Mouse (Mus musculus) induced T-regulatory cell, adult 2 months (primary cell): ENCODE data around the gene Tgif1.

Source experiments
- DNase-seq: peaks from one replicate; pipeline ENCODE4 v3.0.0-alpha.2; 2012; ENCODE audit warnings: low read depth

Tgif1 gene

DNA sequence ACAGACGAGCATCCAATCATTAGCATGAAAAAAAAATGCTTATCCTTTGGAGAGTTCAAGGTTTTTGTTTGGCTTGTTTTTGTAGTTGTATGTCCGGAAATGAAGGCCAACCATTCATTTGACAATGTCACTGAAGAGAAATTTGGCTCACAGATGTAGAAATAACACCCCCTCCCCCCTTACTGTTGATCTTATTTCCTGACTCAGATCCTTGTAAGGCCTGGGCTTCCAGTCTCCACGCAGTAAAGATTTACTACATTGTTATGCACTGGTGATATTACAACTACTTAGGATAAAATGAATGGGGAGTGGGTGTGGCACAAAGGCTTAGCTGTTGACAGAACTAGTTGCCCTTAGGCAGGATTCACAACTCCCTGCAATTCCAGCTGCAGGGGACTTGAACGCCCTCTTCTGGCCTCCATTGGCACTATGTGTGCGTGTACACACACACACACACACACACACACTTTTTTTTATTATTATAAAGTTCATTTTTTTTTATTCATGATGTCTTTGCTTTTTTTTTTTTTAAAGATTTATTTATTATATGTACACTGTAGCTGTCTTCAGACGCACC is 13.3 kb upstream of the Tgif1 start:
- no peak for DNase-seq

GRCm38 (mm10) chr17:70866029-70866428 is 12.7 kb upstream of the Tgif1 start:
- no peak for DNase-seq

GRCm38 (mm10) chr17:70865060-70865604 is 11.8 kb upstream of the Tgif1 start:
- DNase-seq: no peak

- DNase-seq: no peak
Measured at GRCm38 (mm10) chr17:70864645-70865044, 11.3 kb upstream of the Tgif1 start.

GRCm38 (mm10) chr17:70864117-70864516 is 10.8 kb upstream of the Tgif1 start:
- no peak for DNase-seq

- DNase-seq: no peak
Measured at GRCm38 (mm10) chr17:70858814-70859213, 5.5 kb upstream of the Tgif1 start.

DNA sequence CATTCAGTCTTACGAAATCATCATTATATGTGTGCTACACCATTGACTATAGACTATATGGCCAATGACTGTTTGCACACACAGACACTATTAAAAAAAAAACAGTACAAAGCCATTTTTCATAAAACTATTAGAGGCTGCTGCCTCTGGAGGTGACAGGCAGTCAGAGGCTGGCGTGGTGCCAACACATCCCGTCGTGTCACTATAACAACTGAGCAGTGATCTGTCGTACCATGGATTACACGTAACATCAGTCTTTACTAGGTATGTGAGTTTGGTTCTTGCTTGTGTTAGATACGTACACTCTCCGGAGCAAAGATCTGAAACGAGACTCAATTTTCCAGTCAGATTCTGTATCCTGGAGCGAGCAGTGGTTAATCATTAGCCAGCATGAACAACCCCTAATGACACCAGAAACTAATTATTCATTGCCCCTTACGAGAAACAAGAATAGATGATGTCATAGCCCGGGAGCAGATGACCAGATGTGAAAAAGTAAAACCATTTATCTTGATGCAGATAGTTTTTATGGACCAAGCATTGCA is 3.6 kb upstream of the Tgif1 start:
- no peak for DNase-seq

DNA sequence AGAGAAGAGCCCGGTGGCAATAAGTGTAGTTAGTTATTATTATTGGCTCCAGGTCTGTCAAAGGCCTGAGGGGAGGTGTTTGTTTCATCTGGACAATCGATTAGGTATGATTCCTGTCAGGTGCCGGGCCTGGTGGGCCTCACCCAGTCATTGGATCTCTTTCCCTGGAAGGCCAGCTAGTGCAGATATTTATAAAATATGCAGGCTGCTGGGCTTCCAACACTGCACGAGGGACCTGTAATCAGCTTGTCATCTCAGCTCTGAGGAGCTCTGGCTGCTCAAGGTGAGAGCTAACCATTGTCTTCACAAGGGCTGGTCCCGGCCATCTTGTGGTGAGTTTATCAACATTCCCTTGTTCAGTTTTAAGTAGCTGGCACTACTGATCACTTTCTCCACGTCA is 675 bp upstream of the Tgif1 start:
- DNase-seq: peak; percentile 54

DNA sequence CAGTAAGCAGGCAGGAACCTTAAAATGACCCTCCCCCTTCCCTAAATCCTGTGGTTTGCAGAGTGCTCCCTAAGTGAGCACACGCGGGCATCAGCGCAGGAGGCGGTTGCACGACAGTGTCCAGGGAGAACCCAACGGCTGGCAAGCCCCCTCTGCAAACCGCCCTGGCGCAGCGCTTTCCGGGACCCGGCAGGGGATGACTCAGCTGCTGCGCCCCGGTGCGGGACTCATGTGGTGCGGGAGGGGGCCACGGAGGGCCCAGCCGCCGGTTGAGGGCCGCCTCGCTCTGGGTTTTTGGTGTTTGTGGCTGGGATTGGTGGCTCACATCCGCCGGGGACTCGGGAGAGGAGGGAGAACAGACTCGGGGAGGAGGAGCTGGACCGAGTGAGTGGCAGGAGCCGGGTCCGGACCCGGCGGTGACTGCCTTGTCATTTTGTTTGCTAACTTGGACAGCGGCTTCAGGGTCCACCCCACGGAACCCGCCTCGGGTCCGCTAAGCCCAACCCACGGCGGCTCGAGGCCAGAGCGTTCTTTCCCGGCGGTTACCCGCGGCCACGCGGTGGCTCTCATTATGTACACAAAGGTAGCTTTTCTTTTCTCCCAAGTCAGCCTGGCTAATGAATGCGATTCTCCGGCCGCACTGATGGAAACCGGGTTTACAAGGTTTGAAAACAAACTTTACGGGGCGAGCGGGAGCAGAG is 510 bp downstream of the Tgif1 start:
- DNase-seq: no peak

DNA sequence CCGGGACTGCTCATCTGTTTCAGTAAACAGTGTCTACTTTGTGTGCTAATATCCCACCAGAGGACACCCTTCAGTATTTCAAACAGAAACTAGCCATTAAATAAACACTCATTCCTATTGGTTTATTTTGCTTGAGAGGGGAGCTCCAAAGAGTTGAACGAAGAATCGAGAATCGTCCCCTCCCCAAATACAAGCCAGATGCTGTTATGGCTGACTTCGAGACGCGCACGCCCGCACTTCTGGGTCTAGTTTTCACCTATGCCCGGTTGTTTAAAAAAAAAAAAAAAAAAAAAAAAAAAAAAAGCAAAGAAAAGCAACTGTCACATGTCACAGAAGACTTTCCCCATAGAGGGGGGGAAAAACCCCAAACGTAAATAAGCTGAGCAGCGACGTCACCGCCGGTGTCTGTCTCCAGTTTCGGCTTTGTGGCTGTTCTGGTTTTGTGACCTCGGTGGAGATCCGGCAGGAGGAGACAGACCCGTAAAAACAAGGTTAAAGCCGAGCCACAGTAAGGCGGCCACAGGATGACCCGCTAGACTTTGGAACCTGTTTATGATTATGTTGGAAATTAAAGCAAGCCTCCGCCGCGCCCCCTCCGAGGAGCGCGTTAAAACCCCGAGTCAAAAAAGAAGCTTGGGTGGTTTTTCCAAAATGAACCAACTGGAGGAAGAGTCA is 1.2 kb downstream of the Tgif1 start:
- DNase-seq: peak; percentile 98

- peak; percentile 91 for DNase-seq
Measured at GRCm38 (mm10) chr17:70850996-70851991, 2.1 kb downstream of the Tgif1 start.

GRCm38 (mm10) chr17:70850233-70850995 is 2.9 kb downstream of the Tgif1 start:
- DNase-seq: peak; percentile 86

DNA sequence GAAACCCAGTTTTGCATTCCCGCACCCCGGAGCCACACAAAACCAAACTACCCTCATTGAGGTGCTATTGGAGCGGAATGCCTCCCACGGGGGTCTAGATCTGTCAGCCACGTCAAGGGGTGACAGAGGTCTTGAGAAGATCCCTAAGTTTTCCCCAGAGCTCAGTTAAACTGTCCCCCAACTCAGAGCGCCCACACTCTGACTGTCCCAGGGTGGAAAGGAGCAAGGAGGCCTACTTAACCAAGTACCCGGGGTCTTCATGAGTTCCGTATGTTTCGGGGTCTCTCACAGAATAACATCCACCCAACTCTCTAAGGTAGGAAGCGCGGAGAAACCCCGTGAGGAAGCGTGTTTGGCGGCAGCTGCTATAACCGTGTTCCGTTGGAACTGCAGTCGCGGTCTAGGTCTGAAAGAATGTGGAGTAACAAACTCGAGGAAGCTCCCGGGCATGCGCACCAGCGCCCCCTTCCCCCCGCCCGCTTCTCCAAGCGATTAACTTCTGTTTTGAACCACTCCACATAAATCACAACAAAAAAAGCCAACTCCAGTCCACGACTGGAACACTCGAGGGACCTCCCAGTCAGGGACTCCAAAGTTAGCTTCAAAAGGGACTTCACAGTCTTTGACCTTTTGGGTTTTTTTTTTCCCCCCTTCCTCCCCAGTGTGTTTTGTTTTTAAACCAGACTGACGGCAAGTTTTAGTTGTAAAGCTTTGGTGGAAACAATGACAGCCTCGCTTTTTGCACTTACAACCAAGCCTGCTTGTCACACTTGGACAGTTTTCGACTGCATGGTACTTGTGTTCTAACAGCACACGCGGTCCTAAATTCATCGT is 3.7 kb downstream of the Tgif1 start:
- peak; percentile 93 for DNase-seq

DNA sequence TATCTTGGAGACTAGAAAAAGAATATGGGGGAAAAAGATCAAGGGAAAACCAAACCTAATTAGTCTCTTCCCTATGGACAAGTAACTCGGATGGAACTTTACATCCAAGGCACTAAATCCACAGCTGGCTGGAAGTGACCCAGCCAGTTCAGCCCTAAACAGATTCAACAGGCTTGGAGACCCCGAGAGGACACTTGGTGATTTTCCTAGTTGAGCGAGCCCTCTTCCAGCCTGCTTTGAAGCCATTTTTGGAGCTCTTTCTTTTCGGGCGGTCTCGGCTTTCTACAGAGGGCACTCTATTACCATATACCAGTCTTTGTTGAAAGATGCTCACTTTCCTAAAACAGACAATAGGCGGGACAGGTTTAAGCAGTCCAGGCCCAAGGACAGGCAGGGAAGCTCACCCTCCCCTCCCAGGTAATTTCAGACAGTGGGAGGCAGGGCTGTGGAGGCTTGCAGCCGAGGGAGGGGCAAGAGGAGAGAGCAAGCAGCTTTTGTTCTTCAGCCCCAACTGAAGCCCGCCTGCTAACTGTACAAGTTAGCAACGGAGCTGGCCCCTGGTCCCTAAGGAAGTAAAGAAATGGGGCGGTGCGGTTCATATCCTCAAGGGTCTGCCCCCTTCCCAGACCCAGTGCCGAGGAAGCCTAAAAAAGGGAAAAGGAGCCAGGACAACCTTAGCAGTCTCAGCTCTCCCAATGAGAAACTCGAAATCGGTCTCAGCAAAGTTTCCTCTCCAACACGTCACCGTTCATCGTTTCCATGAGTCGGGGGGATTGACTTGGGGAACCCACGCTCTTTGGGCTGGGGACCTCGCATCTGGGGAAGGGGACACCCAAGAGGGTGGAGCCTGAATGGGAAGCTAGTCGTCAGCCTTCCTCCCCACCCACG is 4.6 kb downstream of the Tgif1 start:
- peak; percentile 87 for DNase-seq

DNA sequence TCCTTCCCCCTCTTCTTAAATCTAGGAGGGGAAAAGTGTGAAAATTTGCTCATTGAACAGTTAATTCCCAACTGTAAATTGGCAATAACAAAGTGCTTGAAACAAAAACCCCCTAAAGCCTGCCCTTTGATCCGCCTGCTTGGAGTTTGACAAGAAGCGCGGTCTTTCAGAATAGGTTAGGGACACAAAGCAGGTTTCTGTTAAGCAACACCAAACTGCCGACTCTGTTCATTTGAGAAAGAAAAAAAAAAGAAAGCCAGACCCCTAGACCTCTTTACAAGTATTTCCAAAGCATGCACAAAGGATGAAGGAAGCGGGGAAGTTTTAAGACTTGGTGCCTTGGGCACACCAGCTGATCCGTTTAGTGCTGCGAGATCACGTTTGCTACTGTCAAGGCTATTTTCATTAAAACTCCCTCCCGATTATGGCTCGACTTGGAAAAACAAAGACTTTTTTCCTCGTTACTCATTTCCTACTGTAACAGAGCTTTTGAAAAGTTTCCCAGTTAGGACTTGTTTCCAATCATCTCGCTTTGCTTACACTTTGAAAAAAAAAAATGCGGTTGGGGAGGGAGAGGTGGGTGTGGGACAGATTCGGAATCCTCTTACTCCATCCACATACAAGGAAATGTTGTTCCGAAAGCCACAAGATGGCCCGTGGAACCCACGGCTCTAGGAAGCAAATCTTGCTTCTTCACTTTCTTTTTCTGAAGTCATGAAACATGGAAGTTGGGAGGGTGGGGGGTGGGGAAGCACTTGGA is 5.4 kb downstream of the Tgif1 start:
- DNase-seq: peak; percentile 84

GRCm38 (mm10) chr17:70847086-70847485 is 6.3 kb downstream of the Tgif1 start:
- peak; percentile 92 for DNase-seq

DNA sequence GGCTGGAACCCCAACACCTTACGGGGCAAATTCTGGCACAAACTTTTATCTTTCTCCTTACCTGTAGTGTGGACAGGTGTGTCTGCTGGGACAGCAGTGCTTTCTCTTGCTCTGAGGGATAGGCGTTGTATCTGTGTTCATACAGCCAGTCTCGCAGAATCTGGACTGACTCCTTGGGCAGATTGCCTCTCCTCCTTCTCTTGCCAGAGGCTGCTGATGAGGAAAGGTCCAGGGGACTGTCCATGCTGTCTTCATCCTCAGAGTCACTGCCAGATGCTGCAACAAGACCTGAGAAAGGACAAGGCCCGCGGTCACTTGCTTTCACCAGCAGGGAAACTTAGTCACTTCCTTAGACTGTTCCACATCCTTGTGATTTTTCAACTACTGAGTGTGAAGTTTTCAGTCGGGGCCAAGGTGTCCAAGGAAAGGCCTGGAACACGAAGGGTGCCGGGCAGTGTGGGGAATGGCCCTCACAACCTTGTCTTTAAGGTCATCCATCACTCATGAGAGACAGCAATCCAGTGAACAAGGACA is 7.2 kb downstream of the Tgif1 start:
- DNase-seq: peak; percentile 34

GRCm38 (mm10) chr17:70845543-70845942 is 7.8 kb downstream of the Tgif1 start:
- peak; percentile 63 for DNase-seq
